Mouse (Mus musculus) heart, embryonic 10.5 days (tissue): ENCODE data around the gene Susd6. TPM values are rescaled to one million over a fixed set of nuclear protein-coding genes. Genes with fewer than 3 reads are reported as not detected.
"Not testable (repeated sequence)": the region's sequence is repeated elsewhere in the genome, so short reads cannot be mapped to it uniquely, and the experiment has no call there.

Source experiments
- DNase-seq: peaks from one replicate; pipeline ENCODE4 v3.0.0-alpha.2; 2017; ENCODE audit warnings: low spot score
- H3K27ac ChIP-seq: fragments of 300-500 bp; sonication (generic); 2 replicates; pipeline ENCODE4 v1.5.1; 2016; ENCODE audit warnings: mild to moderate bottlenecking
- H3K27me3 ChIP-seq: fragments of 300-500 bp; sonication (generic); 2 replicates; pipeline ENCODE4 v1.6.1; 2016; ENCODE audit warnings: mild to moderate bottlenecking; ENCODE audit not compliant: poor library complexity, insufficient read depth, severe bottlenecking
- H3K36me3 ChIP-seq: fragments of 300-500 bp; sonication (generic); 2 replicates; pipeline ENCODE4 v1.6.1; 2016; ENCODE audit warnings: mild to moderate bottlenecking, moderate library complexity
- H3K4me1 ChIP-seq: fragments of 300-500 bp; sonication (generic); 2 replicates; pipeline ENCODE4 v1.6.1; 2016; ENCODE audit warnings: mild to moderate bottlenecking
- H3K4me3 ChIP-seq: fragments of 300-500 bp; sonication (generic); 2 replicates; pipeline ENCODE4 v1.5.1; 2016; ENCODE audit warnings: mild to moderate bottlenecking, moderate library complexity
- H3K9me3 ChIP-seq: fragments of 300-500 bp; sonication (generic); 2 replicates; pipeline ENCODE4 v1.6.1; 2016; ENCODE audit warnings: mild to moderate bottlenecking, moderate library complexity
- WGBS: fragments of 180-500 bp; shearing (Covaris S2); methylation state at CpG from one replicate; pipeline ENCODE4 v1.1.7; 2016; 5-methylcytosine and 5-hydroxymethylcytosine counted together
- polyA plus RNA-seq: library from polyadenylated mRNA; unstranded; fragments of >200 nt; fragmentation: Nextera tagmentation; extraction: Ambion mirVana; gene quantifications from 2 replicates; pipeline ENCODE4 v1.2.1, GENCODE M21; 2016

The Susd6 gene
- polyA plus RNA-seq, 1 experiment from 2014 or later, result 14.9 TPM

DNA sequence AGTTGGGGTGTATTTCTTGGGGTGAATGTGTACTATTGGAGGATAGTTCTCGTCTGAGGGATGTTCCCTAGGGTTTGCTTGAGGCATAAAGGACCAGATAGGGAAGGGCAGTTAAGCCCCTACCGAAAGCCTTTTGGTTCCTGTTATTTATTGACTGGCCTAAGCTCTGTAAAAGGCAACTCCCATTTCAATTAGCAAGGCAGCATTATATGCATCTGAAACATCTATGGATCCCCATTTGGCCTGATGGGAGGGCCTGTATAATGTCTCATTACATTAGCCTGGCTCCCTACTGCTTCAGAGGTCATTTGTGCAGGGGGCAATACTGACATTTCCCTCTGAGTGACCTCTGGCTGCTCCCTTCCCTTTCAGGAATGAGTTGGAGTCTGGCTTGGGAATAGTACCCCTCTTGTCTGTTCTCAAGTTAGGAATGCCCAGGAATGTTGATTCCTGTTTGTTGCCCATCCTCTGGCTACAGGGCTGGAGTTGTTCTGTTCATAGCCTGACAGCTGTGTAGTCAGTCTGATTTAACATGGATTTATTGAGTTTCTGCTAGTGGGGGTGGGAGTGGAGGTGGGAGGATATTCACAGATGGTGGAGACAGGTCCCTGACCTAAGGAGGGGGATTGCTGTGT lies 17.3 kb downstream of the Susd6 start:
- Histone ChIP-seq H3K27me3 (no peaks in the 10 kb centered on the region), H3K9me3 (no peaks in the 10 kb centered on the region), H3K27ac (no peak overlapping the region; the same call in 1 of the 2 replicates), H3K36me3 (no peaks in the 10 kb centered on the region), H3K4me1 (peaks cover 48% of the 10 kb centered on the region), H3K4me3 (no peak overlapping the region)
- 53% methylated on average over 2 of the region's 2 CpGs for WGBS
- no peak for DNase-seq

DNA sequence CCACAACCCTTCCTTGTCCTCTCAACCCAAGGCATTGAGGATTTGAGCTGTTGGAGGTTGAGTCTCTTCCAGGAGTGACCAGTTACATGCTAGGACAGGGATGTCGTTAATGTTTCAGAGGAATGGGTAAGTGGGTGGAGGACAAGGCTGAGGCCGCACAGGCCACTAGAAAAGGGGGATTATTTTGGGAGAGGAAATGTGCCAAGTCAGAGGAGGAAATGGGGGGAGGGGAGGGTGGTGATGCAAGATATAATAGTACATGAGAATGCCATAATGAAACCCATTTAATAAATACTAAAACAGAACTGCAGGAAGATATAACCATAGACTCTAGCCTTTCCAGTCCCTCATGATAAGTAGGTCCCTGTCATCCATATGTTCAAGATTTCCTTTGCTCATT lies 19.7 kb downstream of the Susd6 start:
- 71% methylated on average over 2 of the region's 2 CpGs for WGBS
- Histone ChIP-seq H3K4me1 (peaks cover 56% of the 10 kb centered on the region), H3K4me3 (no peak overlapping the region), H3K36me3 (no peaks in the 10 kb centered on the region), H3K27ac (no peak overlapping the region), H3K27me3 (no peaks in the 10 kb centered on the region), H3K9me3 (no peaks in the 10 kb centered on the region)
- no peak for DNase-seq

DNA sequence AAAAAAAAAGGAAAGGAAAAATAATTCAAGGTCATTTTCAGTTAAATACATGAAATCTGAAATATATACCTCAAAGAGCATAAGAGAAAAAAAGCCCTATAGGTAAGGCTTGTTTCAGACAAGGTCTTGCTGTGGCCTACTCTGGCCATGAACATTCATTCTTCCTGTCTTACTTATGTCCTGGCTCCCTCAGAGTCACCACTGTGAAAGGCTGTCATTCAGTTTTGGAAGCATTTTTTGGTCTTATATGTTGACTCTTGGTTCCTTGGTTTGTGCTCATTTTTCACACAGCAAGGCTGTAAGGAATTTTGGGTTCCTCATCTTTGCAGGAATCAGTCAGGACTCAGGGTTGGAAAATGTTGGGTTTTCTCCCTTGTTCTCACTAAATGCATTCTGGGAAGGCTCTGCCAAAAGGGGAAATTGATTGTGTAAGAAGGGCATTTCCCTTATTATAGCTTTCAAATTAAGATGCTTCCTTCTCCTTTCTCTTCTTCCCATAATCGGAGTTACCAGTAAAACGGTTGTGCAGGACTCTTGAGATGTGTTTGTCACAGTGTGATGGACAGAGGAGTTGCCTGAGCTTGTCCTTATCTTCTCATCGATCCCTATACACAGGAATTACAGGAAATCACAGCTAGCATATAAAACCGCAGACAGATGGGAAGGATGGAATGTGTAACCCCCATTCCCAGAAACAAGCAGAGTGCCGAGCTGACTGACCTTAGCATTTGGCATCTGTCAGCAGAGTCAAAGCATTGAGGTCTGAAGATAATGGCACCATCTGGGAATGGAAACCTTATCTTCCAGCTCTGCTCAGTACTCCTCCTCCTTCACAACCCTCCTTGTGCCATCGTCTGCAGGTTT lies 21.6 kb downstream of the Susd6 start:
- WGBS, result 21% methylated on average over 6 of the region's 6 CpGs

DNA sequence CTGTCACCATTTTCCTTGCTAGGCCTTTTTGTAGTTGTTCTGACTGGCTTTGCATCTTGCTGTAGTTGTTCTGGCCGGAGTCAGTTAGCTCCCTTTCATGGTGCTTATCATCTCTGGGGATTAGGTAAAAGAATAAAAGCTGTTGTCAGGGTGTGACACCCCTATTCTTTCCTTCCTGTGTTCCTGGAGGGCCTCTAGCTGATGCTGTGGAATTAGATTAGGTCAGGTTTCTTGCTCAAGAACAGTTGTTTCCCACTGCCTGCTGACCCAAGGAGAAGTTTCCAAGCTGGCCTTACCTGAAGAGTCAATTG lies 22.2 kb downstream of the Susd6 start:
- 27% methylated on average over 1 of the region's 1 CpGs for WGBS
- no peaks in the 10 kb centered on the region for H3K27me3 ChIP-seq
- peaks cover 73% of the 10 kb centered on the region for H3K4me1 ChIP-seq
- no peaks in the 10 kb centered on the region for H3K9me3 ChIP-seq
- no peak overlapping the region for H3K4me3 ChIP-seq
- peak overlapping the region; percentile 2; the same call in 1 of the 2 replicates for H3K27ac ChIP-seq
- no peaks in the 10 kb centered on the region for H3K36me3 ChIP-seq
- no peak for DNase-seq

More for the DNA sequence above, 21.6 kb downstream of the Susd6 start:
- Histone ChIP-seq H3K27ac (peak overlapping the region; percentile 2; the same call in 1 of the 2 replicates), H3K4me3 (no peak overlapping the region), H3K27me3 (no peaks in the 10 kb centered on the region), H3K36me3 (no peaks in the 10 kb centered on the region), H3K9me3 (no peaks in the 10 kb centered on the region), H3K4me1 (peaks cover 73% of the 10 kb centered on the region)
- no peak for DNase-seq

DNA sequence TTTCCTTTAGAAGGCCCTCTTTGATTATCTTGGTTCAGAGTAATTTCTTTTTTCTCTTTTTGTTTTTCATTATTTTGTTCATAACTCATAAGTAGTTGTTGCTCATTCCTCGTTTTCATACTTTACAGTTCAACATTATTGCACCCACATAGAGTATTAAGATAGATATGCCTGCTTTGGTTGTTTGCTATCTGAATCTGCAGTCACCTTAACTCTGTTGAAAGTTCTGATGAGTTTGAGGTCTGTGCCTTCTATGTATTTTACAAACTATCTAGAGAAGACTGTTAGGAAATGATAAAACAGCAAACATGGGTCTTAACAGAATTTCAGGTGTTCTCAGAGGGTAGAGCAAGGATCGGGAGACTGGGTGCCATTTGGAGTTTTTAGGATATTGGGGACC lies 23.1 kb downstream of the Susd6 start:
- WGBS, result 80% methylated on average over 2 of the region's 2 CpGs
- no peaks in the 10 kb centered on the region for H3K9me3 ChIP-seq
- no peaks in the 10 kb centered on the region for H3K36me3 ChIP-seq
- no peaks in the 10 kb centered on the region for H3K27me3 ChIP-seq
- H3K27ac ChIP-seq, result no peak overlapping the region
- no peak for DNase-seq
- H3K4me3 ChIP-seq, result no peak overlapping the region
- peaks cover 78% of the 10 kb centered on the region for H3K4me1 ChIP-seq

DNA sequence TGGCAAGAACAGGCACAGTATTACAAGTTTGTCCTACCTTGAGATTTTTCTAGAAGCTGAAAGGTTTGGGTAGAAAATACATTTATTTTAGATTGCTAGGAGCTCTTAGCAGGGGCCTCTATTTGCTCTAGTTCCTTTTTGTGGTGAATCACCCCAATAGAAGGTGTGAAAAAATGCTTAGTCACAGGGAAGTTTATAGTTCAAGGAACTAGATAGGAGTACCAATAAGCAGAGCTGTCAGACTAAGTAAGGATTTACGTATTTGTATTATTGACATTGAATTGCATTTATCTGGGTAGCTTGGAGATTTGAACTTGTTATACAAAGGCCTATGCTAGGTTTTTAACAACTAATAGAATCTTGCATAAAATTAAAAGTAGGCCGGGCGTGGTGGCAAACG lies 23.6 kb downstream of the Susd6 start:
- peaks cover 78% of the 10 kb centered on the region for H3K4me1 ChIP-seq

DNA sequence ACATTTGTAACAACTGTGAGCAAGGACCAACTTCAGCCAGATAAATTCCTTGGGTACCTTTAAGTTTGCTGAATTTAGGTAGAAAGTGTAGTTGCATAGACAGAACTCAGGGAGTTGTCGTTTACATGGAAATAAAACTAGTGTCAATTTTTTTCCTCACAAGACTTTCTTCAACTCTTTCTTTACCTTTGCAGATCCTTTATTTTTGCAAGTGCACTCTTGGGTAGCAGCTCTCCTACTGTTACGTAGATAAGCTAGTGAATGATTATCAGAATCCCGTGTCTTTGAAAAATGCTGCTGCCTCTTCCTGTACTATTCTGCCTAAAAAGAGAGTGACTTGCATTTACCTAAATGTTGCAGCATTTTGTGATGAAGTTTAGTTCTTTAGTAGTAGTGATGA lies 24.2 kb downstream of the Susd6 start:
- no peaks in the 10 kb centered on the region for H3K27me3 ChIP-seq
- 41% methylated on average over 3 of the region's 3 CpGs for WGBS
- no peak overlapping the region for H3K27ac ChIP-seq
- no peak for DNase-seq
- no peak overlapping the region for H3K4me3 ChIP-seq
- no peaks in the 10 kb centered on the region for H3K9me3 ChIP-seq
- no peaks in the 10 kb centered on the region for H3K36me3 ChIP-seq
- H3K4me1 ChIP-seq, result peaks cover 74% of the 10 kb centered on the region

More for the DNA sequence above, 23.6 kb downstream of the Susd6 start:
- no peaks in the 10 kb centered on the region for H3K36me3 ChIP-seq
- H3K9me3 ChIP-seq, result no peaks in the 10 kb centered on the region
- WGBS, result 83% methylated on average over 4 of the region's 4 CpGs
- H3K27me3 ChIP-seq, result no peaks in the 10 kb centered on the region
- H3K27ac ChIP-seq, result no peak overlapping the region
- no peak overlapping the region for H3K4me3 ChIP-seq
- DNase-seq, result no peak

DNA sequence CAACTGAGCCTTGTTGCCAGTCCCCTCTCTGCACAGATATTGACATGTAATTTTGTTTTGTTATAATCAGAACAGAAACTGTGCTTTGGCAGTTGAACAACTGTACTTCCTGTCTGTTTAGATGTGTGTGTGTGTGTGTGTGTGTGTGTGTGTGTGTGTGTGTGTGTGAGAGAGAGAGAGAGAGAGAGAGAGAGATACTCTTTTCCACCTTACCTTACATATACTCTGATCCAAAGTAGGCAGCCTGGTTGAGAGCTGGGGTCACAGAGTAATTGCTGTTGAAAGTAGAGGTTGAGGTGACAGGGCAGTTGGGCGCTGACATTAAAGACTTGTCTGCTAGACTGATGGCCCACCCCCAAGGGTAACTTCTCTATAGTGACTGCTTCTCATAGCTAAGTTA lies 25.0 kb downstream of the Susd6 start:
- Histone ChIP-seq H3K9me3 (no peaks in the 10 kb centered on the region), H3K4me1 (peaks cover 75% of the 10 kb centered on the region), H3K36me3 (no peaks in the 10 kb centered on the region), H3K4me3 (no peak overlapping the region), H3K27ac (peak overlapping the region; percentile 56; the same call in 1 of the 2 replicates), H3K27me3 (no peaks in the 10 kb centered on the region)
- DNase-seq, result no peak
- 40% methylated on average over 1 of the region's 1 CpGs for WGBS

DNA sequence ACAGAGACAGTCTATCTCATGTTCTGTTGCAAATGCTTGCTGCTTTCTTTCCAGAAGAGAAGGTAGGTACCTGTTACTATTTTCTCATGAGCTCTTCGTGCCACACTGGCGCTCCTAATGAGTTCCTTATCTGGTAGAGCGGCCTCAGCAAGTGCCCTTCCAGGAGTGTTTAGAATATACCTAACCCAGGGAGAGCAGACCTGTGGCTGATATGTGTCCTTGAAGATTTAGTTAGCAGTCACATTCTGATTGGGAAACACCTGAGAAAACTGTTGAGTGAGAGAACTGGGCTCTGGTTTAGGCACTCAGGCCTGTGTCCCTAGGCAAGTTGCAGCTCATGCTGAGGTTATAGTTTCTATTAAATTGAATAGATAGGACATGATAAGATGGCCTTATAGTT lies 25.6 kb downstream of the Susd6 start:
- peaks cover 73% of the 10 kb centered on the region for H3K4me1 ChIP-seq
- H3K27ac ChIP-seq, result peak overlapping the region; percentile 56; the same call in 1 of the 2 replicates
- 31% methylated on average over 3 of the region's 3 CpGs for WGBS

DNA sequence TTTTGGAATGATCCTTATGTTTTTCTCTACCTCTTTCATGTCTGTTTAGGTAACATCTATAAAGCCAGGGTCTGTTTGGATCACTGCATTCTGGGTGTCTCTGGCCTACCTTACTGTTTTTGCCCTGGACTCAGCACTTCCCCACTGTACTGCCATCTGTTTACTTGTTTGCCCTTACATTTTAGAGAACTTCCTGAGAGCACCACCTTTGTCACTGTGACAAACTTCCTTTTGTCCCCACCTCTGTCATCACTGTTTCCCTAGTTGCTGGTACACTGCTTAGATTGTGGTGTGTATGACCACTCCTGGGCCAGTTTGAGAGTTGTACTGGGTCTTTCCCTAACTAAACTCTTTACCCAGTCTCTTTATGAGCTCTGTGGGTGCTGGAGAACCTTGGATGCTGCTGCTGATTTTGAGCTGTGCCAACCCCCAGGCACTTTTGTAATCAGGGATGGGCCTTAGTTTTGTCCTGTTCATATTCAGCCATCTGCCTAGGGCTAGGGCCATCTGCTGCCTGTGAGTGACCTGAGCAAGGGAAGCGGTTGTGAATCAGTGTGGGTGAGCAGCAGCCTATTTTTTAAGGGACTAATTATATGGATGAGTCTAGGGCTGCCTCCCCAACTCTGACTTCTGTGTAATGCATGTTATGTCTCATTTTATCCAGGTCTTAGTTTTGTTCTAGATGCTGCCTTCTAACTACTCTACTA lies 26.2 kb downstream of the Susd6 start:
- Histone ChIP-seq H3K27me3 (no peaks in the 10 kb centered on the region), H3K36me3 (no peaks in the 10 kb centered on the region), H3K4me1 (peaks cover 76% of the 10 kb centered on the region), H3K27ac (peak overlapping the region; percentile 26; the same call in 1 of the 2 replicates), H3K9me3 (no peaks in the 10 kb centered on the region), H3K4me3 (no peak overlapping the region)
- no peak for DNase-seq
- WGBS, result 66% methylated on average over 1 of the region's 1 CpGs

More for the DNA sequence above, 25.6 kb downstream of the Susd6 start:
- Histone ChIP-seq H3K9me3 (no peaks in the 10 kb centered on the region), H3K36me3 (no peaks in the 10 kb centered on the region), H3K27me3 (no peaks in the 10 kb centered on the region), H3K4me3 (no peak overlapping the region)
- no peak for DNase-seq

DNA sequence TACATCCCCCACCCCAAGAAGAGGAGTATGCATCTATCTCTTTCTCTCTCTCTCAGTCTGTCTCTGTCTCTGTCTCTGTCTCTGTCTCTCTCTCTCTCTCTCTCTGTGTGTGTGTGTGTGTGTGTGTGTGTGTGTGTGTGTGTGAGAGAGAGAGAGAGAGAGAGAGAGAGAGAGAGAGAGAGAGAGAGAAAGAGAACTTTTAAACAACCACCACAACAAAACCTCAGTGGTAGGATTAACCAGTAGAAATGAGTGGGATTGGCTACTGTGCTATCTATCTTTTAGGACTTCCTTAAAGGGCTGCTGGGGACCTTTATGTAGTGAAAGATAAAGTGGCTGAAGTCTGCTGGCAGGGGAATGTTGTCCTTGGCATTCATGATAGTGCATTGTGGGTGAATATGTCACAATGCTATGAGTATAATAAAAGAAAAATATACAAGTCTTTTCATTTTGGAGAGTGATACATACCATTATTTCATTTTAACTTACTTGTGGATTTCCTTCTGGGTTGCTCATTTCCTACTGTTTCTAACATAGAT lies 27.5 kb downstream of the Susd6 start:
- Histone ChIP-seq H3K4me1 (peaks cover 72% of the 10 kb centered on the region), H3K4me3 (no peak overlapping the region), H3K27me3 (no peaks in the 10 kb centered on the region), H3K36me3 (no peaks in the 10 kb centered on the region), H3K9me3 (no peaks in the 10 kb centered on the region), H3K27ac (no peak overlapping the region)
- no peak for DNase-seq

DNA sequence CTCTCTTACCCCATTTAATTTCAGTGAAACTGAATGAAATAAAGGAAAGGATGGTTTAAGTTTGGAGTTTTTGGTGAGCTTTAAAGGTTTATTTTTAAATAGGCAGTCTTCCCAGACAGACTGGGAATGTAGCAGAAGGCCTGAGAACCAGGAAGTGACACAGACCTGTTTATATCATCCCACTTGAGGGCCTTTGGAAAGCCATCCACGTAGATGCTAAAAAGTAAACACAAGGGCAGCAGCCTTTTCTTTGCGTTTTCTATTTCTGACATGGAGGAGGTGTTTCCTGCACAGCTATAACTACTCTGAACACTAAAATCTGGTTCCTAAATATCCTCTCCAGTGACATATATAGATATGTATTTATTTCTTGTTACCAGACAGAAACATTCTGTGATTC lies 28.7 kb downstream of the Susd6 start:
- not testable (repeated sequence) for H3K36me3 ChIP-seq, DNase-seq, H3K27ac ChIP-seq, H3K9me3 ChIP-seq, H3K4me3 ChIP-seq, H3K27me3 ChIP-seq
- H3K4me1 ChIP-seq, result peaks cover 68% of the 10 kb centered on the region
- WGBS, result 48% methylated on average over 2 of the region's 2 CpGs
